Mouse (Mus musculus) forebrain, embryonic 10.5 days (tissue): Measurements from ENCODE around the gene Dhx15. TPM values are rescaled to one million over a fixed set of nuclear protein-coding genes. Genes with fewer than 3 reads are reported as not detected.

Experiments
- DNase-seq: peaks from one replicate; pipeline ENCODE4 v3.0.0-alpha.2; 2017; ENCODE audit warnings: low spot score; ENCODE audit errors: extremely low spot score
- H3K27ac ChIP-seq: fragments of 300-500 bp; sonication (generic); 2 replicates; pipeline ENCODE4 v1.5.1; 2016; ENCODE audit warnings: mild to moderate bottlenecking
- H3K27me3 ChIP-seq: fragments of 300-500 bp; sonication (generic); 2 replicates; pipeline ENCODE4 v1.6.1; 2016; ENCODE audit warnings: mild to moderate bottlenecking; ENCODE audit not compliant: poor library complexity, severe bottlenecking
- H3K36me3 ChIP-seq: fragments of 300-500 bp; sonication (generic); replicated peaks from 2 replicates; pipeline ENCODE4 v1.6.1; 2016; ENCODE audit warnings: mild to moderate bottlenecking, moderate library complexity
- H3K4me1 ChIP-seq: fragments of 300-500 bp; sonication (generic); 2 replicates; pipeline ENCODE4 v1.6.1; 2016
- H3K4me3 ChIP-seq: fragments of 300-500 bp; sonication (generic); 2 replicates; pipeline ENCODE4 v1.5.1; 2016; ENCODE audit warnings: mild to moderate bottlenecking, moderate library complexity
- H3K9me3 ChIP-seq: fragments of 300-500 bp; sonication (generic); 2 replicates; pipeline ENCODE4 v1.6.1; 2016; ENCODE audit warnings: mild to moderate bottlenecking, moderate library complexity
- WGBS: fragments of 180-500 bp; shearing (Covaris S2); methylation state at CpG from one replicate; pipeline ENCODE4 v1.1.7; 2016; 5-methylcytosine and 5-hydroxymethylcytosine counted together
- polyA plus RNA-seq: library from polyadenylated mRNA; unstranded; fragments of >200 nt; fragmentation: Nextera tagmentation; extraction: Ambion mirVana; gene quantifications from 2 replicates; pipeline ENCODE4 v1.2.1, GENCODE M21; 2016

Gene Dhx15
- polyA plus RNA-seq, 1 experiment from 2014 or later, result 225 TPM

GRCm38 (mm10) chr5:52218238-52218637 is 27.9 kb upstream of the Dhx15 start:
- no peaks in the 10 kb centered on the region for H3K27me3 ChIP-seq
- no peaks in the 10 kb centered on the region for H3K9me3 ChIP-seq
- H3K36me3 ChIP-seq, result no peaks in the 10 kb centered on the region
- 90% methylated on average over 6 of the region's 6 CpGs for WGBS
- no peak for DNase-seq
- peaks cover 37% of the 10 kb centered on the region for H3K4me1 ChIP-seq
- no peak overlapping the region for H3K27ac ChIP-seq
- no peak overlapping the region for H3K4me3 ChIP-seq

- no peaks in the 10 kb centered on the region for H3K27me3 ChIP-seq
- H3K27ac ChIP-seq, result no peak overlapping the region
- H3K4me3 ChIP-seq, result no peak overlapping the region
- H3K9me3 ChIP-seq, result no peaks in the 10 kb centered on the region
- DNase-seq, result no peak
- no peaks in the 10 kb centered on the region for H3K36me3 ChIP-seq
- H3K4me1 ChIP-seq, result peaks cover 22% of the 10 kb centered on the region
- WGBS, result 84% methylated on average over 7 of the region's 7 CpGs
Observed at GRCm38 (mm10) chr5:52213143-52213900, 23.0 kb upstream of the Dhx15 start.

GRCm38 (mm10) chr5:52191180-52191468 is 810 bp upstream of the Dhx15 start:
- no peak overlapping the region for H3K27ac ChIP-seq
- peak overlapping the region; percentile 98 for H3K4me3 ChIP-seq
- H3K27me3 ChIP-seq, result no peaks in the 10 kb centered on the region
- peaks cover 4% of the 10 kb centered on the region for H3K36me3 ChIP-seq
- no peak for DNase-seq
- WGBS, result 42% methylated on average over 1 of the region's 1 CpGs
- no peaks in the 10 kb centered on the region for H3K9me3 ChIP-seq
- peaks cover 20% of the 10 kb centered on the region for H3K4me1 ChIP-seq

GRCm38 (mm10) chr5:52189664-52190365 is 499 bp downstream of the Dhx15 start:
- peaks cover 7% of the 10 kb centered on the region for H3K36me3 ChIP-seq
- no peaks in the 10 kb centered on the region for H3K27me3 ChIP-seq
- WGBS, result under 1% methylated on average over 62 of the region's 63 CpGs
- DNase-seq, result peak; percentile 70
- peak overlapping the region; percentile 98 for H3K4me3 ChIP-seq
- no peaks in the 10 kb centered on the region for H3K9me3 ChIP-seq
- H3K4me1 ChIP-seq, result peaks cover 25% of the 10 kb centered on the region
- peak overlapping the region; percentile 100 for H3K27ac ChIP-seq

- H3K4me3 ChIP-seq, result peak overlapping the region; percentile 98
- H3K27ac ChIP-seq, result no peak overlapping the region
- H3K27me3 ChIP-seq, result no peaks in the 10 kb centered on the region
- no peaks in the 10 kb centered on the region for H3K9me3 ChIP-seq
- DNase-seq, result no peak
- H3K36me3 ChIP-seq, result peaks cover 23% of the 10 kb centered on the region
- peaks cover 25% of the 10 kb centered on the region for H3K4me1 ChIP-seq
- 38% methylated on average over 3 of the region's 3 CpGs for WGBS
Observed at GRCm38 (mm10) chr5:52188206-52188605, 2.1 kb downstream of the Dhx15 start.

- H3K4me1 ChIP-seq, result no peaks in the 10 kb centered on the region
- no peak for DNase-seq
- H3K27me3 ChIP-seq, result no peaks in the 10 kb centered on the region
- H3K9me3 ChIP-seq, result no peaks in the 10 kb centered on the region
- 85% methylated on average over 1 of the region's 1 CpGs for WGBS
- no peak overlapping the region for H3K4me3 ChIP-seq
- peaks cover 81% of the 10 kb centered on the region for H3K36me3 ChIP-seq
- H3K27ac ChIP-seq, result no peak overlapping the region
Observed at GRCm38 (mm10) chr5:52177326-52177725, 13.0 kb downstream of the Dhx15 start.

- H3K9me3 ChIP-seq, result no peaks in the 10 kb centered on the region
- peaks cover 87% of the 10 kb centered on the region for H3K36me3 ChIP-seq
- no peak for DNase-seq
- H3K4me3 ChIP-seq, result no peak overlapping the region
- no peaks in the 10 kb centered on the region for H3K27me3 ChIP-seq
- no peaks in the 10 kb centered on the region for H3K4me1 ChIP-seq
- no peak overlapping the region for H3K27ac ChIP-seq
- 54% methylated on average over 2 of the region's 2 CpGs for WGBS
Observed at GRCm38 (mm10) chr5:52168468-52168867, 21.8 kb downstream of the Dhx15 start.

GRCm38 (mm10) chr5:52149138-52149537 is 41.2 kb downstream of the Dhx15 start:
- H3K9me3 ChIP-seq, result no peaks in the 10 kb centered on the region
- no peak overlapping the region for H3K27ac ChIP-seq
- no peaks in the 10 kb centered on the region for H3K27me3 ChIP-seq
- H3K36me3 ChIP-seq, result peaks cover 88% of the 10 kb centered on the region
- WGBS, result 95% methylated on average over 3 of the region's 3 CpGs
- no peaks in the 10 kb centered on the region for H3K4me1 ChIP-seq
- no peak overlapping the region for H3K4me3 ChIP-seq
- no peak for DNase-seq

- 92% methylated on average over 4 of the region's 4 CpGs for WGBS
- no peak overlapping the region for H3K4me3 ChIP-seq
- H3K27ac ChIP-seq, result no peak overlapping the region
- H3K9me3 ChIP-seq, result no peaks in the 10 kb centered on the region
- no peaks in the 10 kb centered on the region for H3K27me3 ChIP-seq
- H3K36me3 ChIP-seq, result peaks cover 85% of the 10 kb centered on the region
- H3K4me1 ChIP-seq, result no peaks in the 10 kb centered on the region
- DNase-seq, result no peak
Observed at GRCm38 (mm10) chr5:52147141-52147540, 43.2 kb downstream of the Dhx15 start.

GRCm38 (mm10) chr5:52145684-52146083 is 44.6 kb downstream of the Dhx15 start:
- Histone ChIP-seq H3K4me1 (no peaks in the 10 kb centered on the region), H3K27ac (no peak overlapping the region), H3K36me3 (peaks cover 83% of the 10 kb centered on the region), H3K9me3 (no peaks in the 10 kb centered on the region), H3K27me3 (no peaks in the 10 kb centered on the region), H3K4me3 (no peak overlapping the region)
- no peak for DNase-seq
- 95% methylated on average over 6 of the region's 6 CpGs for WGBS

- no peak for DNase-seq
- H3K9me3 ChIP-seq, result no peaks in the 10 kb centered on the region
- H3K4me1 ChIP-seq, result no peaks in the 10 kb centered on the region
- no peak overlapping the region for H3K27ac ChIP-seq
- no peak overlapping the region for H3K4me3 ChIP-seq
- 91% methylated on average over 9 of the region's 9 CpGs for WGBS
- H3K27me3 ChIP-seq, result no peaks in the 10 kb centered on the region
- peaks cover 83% of the 10 kb centered on the region for H3K36me3 ChIP-seq
Observed at GRCm38 (mm10) chr5:52141936-52142335, 48.4 kb downstream of the Dhx15 start.

GRCm38 (mm10) chr5:52138819-52139218 is 51.5 kb downstream of the Dhx15 start:
- Histone ChIP-seq H3K27me3 (no peaks in the 10 kb centered on the region), H3K4me3 (no peak overlapping the region), H3K36me3 (peaks cover 59% of the 10 kb centered on the region), H3K9me3 (no peaks in the 10 kb centered on the region), H3K4me1 (no peaks in the 10 kb centered on the region), H3K27ac (no peak overlapping the region)
- 93% methylated on average over 6 of the region's 6 CpGs for WGBS
- DNase-seq, result no peak

GRCm38 (mm10) chr5:52138134-52138533 is 52.2 kb downstream of the Dhx15 start:
- Histone ChIP-seq H3K4me3 (no peak overlapping the region), H3K4me1 (no peaks in the 10 kb centered on the region), H3K36me3 (peaks cover 54% of the 10 kb centered on the region), H3K27ac (no peak overlapping the region), H3K9me3 (no peaks in the 10 kb centered on the region), H3K27me3 (no peaks in the 10 kb centered on the region)
- 92% methylated on average over 11 of the region's 11 CpGs for WGBS
- no peak for DNase-seq
